24 mouse cellular contexts compared by ENCODE assay signal in the genomic region with DNA sequence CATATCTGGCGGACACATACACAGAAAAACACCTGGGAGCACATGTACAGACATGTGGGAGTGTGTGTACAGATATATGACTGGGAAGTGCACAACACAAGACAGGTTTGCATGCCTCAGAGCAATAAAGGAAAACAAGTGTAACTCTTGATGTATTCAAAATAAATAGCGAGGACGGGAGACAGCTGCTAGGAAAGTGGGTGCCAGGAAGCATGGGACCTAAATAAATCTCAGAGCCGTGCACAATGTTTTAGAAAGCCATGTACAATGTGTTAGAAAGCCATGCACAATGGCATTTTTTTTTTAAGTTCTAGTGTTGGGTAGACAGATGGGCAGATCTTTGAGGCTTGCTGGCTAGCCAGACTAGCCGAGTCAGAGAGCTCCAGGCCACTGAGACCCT. TPM values are rescaled to one million over a fixed set of nuclear protein-coding genes. Genes with fewer than 3 reads are reported as not detected.
DNase-seq lines count a peak whose midpoint lies in the region; ATAC-seq and TF ChIP-seq lines count a peak whose summit lies in the region.
"Had no signal": no experiment of that assay in that cellular context is flagged by ENCODE, and none has a peak within 500 bp of the region (broad histone marks: within the 10 kb centered on the region; RNA-seq: fewer than 3 reads in every experiment).

No protein-coding gene starts in this region.

- H3K4me3 ChIP-seq in embryonic facial prominence, embryonic 13.5 days: no peak overlapping the region
- H3K4me3 ChIP-seq in embryonic facial prominence, embryonic 10.5 days: no peak overlapping the region
- H3K4me3 ChIP-seq in lung, postnatal 0 days (ENCODE audit: low read depth, low read length): no peak overlapping the region
- H3K4me3 ChIP-seq: embryonic facial prominence, embryonic 12.5 days; erythroblast, embryonic 14.5 days; forebrain, embryonic 12.5 days; forebrain, embryonic 15.5 days; gastrocnemius, adult 2 months; hindbrain, embryonic 12.5 days; hindbrain, embryonic 15.5 days had no signal

- H3K36me3 ChIP-seq in embryonic facial prominence, embryonic 13.5 days: peaks cover 95% of the 10 kb centered on the region
- H3K36me3 ChIP-seq in embryonic facial prominence, embryonic 10.5 days (replicated peaks): peaks cover 79% of the 10 kb centered on the region
- peaks cover 19% of the 10 kb centered on the region; the same call in 1 of the 2 replicates for H3K36me3 ChIP-seq in lung, postnatal 0 days (ENCODE audit: insufficient read depth, low read length)

- 0 out of 2 replicates have a peak overlapping the region, but pooled peaks have one; percentile 51 for H3K27ac ChIP-seq in embryonic facial prominence, embryonic 13.5 days
- H3K27ac ChIP-seq in embryonic facial prominence, embryonic 10.5 days (replicated peaks): no peak overlapping the region
- peak overlapping the region; percentile 76 for H3K27ac ChIP-seq in lung, postnatal 0 days (ENCODE audit: low read length)
- H3K27ac ChIP-seq: embryonic facial prominence, embryonic 12.5 days; forebrain, embryonic 12.5 days; forebrain, embryonic 15.5 days; gastrocnemius, adult 2 months; hindbrain, embryonic 12.5 days; hindbrain, embryonic 15.5 days had no signal

- WGBS in embryonic facial prominence, embryonic 13.5 days: 89% methylated on average over 5 of the region's 5 CpGs
- 87% methylated on average over 5 of the region's 5 CpGs for WGBS in embryonic facial prominence, embryonic 10.5 days
- WGBS in lung, postnatal 0 days: 76% methylated on average over 5 of the region's 5 CpGs

- ATAC-seq in embryonic facial prominence, embryonic 13.5 days (ENCODE audit: insufficient number of reproducible peaks, insufficient read depth, low FRiP score, low TSS enrichment, low read depth): no peak
- ATAC-seq in lung, postnatal 0 days: 0 out of 2 replicates have a peak, but pooled peaks have one; percentile 1
- ATAC-seq: activated CD4-positive, CD25-positive, alpha-beta regulatory T cell, adult 4 months; forebrain, embryonic 15.5 days had no signal

- H3K9me3 ChIP-seq in embryonic facial prominence, embryonic 13.5 days: no peaks in the 10 kb centered on the region
- H3K9me3 ChIP-seq in embryonic facial prominence, embryonic 10.5 days: no peaks in the 10 kb centered on the region
- no peaks in the 10 kb centered on the region for H3K9me3 ChIP-seq in lung, postnatal 0 days (ENCODE audit: low read length)
- H3K9me3 ChIP-seq: embryonic facial prominence, embryonic 12.5 days; forebrain, embryonic 12.5 days; forebrain, embryonic 15.5 days; hindbrain, embryonic 12.5 days; hindbrain, embryonic 15.5 days had no signal

- no peaks in the 10 kb centered on the region for H3K4me1 ChIP-seq in embryonic facial prominence, embryonic 13.5 days
- no peaks in the 10 kb centered on the region for H3K4me1 ChIP-seq in embryonic facial prominence, embryonic 10.5 days
- H3K4me1 ChIP-seq in lung, postnatal 0 days (ENCODE audit: insufficient read depth, low read depth, low read length): no peaks in the 10 kb centered on the region; the same call in 1 of the 2 replicates
- H3K4me1 ChIP-seq: embryonic facial prominence, embryonic 12.5 days; forebrain, embryonic 12.5 days; forebrain, embryonic 15.5 days; hindbrain, embryonic 12.5 days; hindbrain, embryonic 15.5 days had no signal

- H3K9ac ChIP-seq in embryonic facial prominence, embryonic 13.5 days: no peak overlapping the region
- H3K9ac ChIP-seq in lung, postnatal 0 days (replicated peaks; ENCODE audit: low read depth): no peak overlapping the region
- H3K9ac ChIP-seq: embryonic facial prominence, embryonic 12.5 days; forebrain, embryonic 12.5 days; forebrain, embryonic 15.5 days; hindbrain, embryonic 12.5 days; hindbrain, embryonic 15.5 days had no signal

- H3K4me2 ChIP-seq in embryonic facial prominence, embryonic 13.5 days: no peak overlapping the region
- H3K4me2 ChIP-seq in lung, postnatal 0 days (replicated peaks; ENCODE audit: low read depth, low read length): no peak overlapping the region
- H3K4me2 ChIP-seq: embryonic facial prominence, embryonic 12.5 days; forebrain, embryonic 12.5 days; forebrain, embryonic 15.5 days; heart, embryonic 11.5 days; hindbrain, embryonic 12.5 days; hindbrain, embryonic 15.5 days had no signal

- no peak for TF ChIP-seq EP300 in lung, postnatal 0 days (IDR thresholded peaks at IDR 0.05)

- DNase-seq in embryonic facial prominence, embryonic 10.5 days (ENCODE audit: low spot score): no peak
- peak; percentile 37 for DNase-seq in layer of hippocampus, adult 9-11 months
- DNase-seq in layer of hippocampus, postnatal 10 days (ENCODE audit: low spot score in 2 of 2): no peak
- no peak for DNase-seq in lung, postnatal 0 days (ENCODE audit: low spot score)
- no peak for DNase-seq in lung, postnatal 10 days
- DNase-seq: adrenal gland, adult 8-10 months; adrenal gland, postnatal 25 days; cerebellum, adult 18-20 months; cerebellum, adult 9-10 months; cerebellum, postnatal 14 days; gastrocnemius, adult 2 months; gastrocnemius, postnatal 14 days; heart, adult 11 months had no signal

- no peak for TF ChIP-seq CTCF in lung, postnatal 0 days (IDR thresholded peaks at IDR 0.05)

- no peaks in the 10 kb centered on the region for H3K27me3 ChIP-seq in embryonic facial prominence, embryonic 13.5 days
- H3K27me3 ChIP-seq in embryonic facial prominence, embryonic 10.5 days (replicated peaks; ENCODE audit: low read depth, poor library complexity, severe bottlenecking): no peaks in the 10 kb centered on the region
- no peaks in the 10 kb centered on the region for H3K27me3 ChIP-seq in lung, postnatal 0 days (replicated peaks; ENCODE audit: insufficient read depth, low read length)
- H3K27me3 ChIP-seq: embryonic facial prominence, embryonic 12.5 days; forebrain, embryonic 12.5 days; forebrain, embryonic 15.5 days; hindbrain, embryonic 12.5 days; hindbrain, embryonic 15.5 days had no signal

RNA-seq across cellular contexts. Expression of a gene that starts 35.4 kb away (rescaled TPM):
- polyA plus RNA-seq in embryonic facial prominence, embryonic 13.5 days (2015; fragmentation: Nextera tagmentation; extraction: Ambion mirVana): 5.7 and 8.1 TPM in 2 replicates
- 0.10 TPM in 1 of 2 replicates, not detected in the other for polyA plus RNA-seq in embryonic facial prominence, embryonic 10.5 days (2016; fragmentation: Nextera tagmentation; extraction: Ambion mirVana)
- 10 to 100 TPM; 46.1 to 50.0 TPM for total RNA-seq in layer of hippocampus, postnatal 10 days (2021)
- polyA plus RNA-seq in lung, postnatal 0 days (2015; fragmentation: Nextera tagmentation; extraction: Ambion mirVana): 1.3 and 1.9 TPM in 2 replicates
- total RNA-seq: ES-E14; hematopoietic stem cell, adult 5-6 weeks had no signal
- polyA plus RNA-seq: activated CD4-positive, CD25-positive, alpha-beta regulatory T cell, adult 4 months; erythroblast, embryonic 14.5 days had no signal

RNA-seq across cellular contexts. Expression of a gene that starts 51.4 kb away (rescaled TPM):
- polyA plus RNA-seq in embryonic facial prominence, embryonic 13.5 days (2015; fragmentation: Nextera tagmentation; extraction: Ambion mirVana): 62.5 and 67.7 TPM in 2 replicates
- 62.2 and 64.5 TPM in 2 replicates for polyA plus RNA-seq in embryonic facial prominence, embryonic 10.5 days (2016; fragmentation: Nextera tagmentation; extraction: Ambion mirVana)
- 100 to 1,000 TPM in 1 of 2 experiments, 10 to 100 TPM in 1; 95.7 to 100 TPM for total RNA-seq in layer of hippocampus, postnatal 10 days (2021)
- polyA plus RNA-seq in lung, postnatal 0 days (2015; fragmentation: Nextera tagmentation; extraction: Ambion mirVana): 50.8 and 58.8 TPM in 2 replicates

RNA-seq across cellular contexts. Expression of a gene that starts 56.0 kb away (rescaled TPM):
- polyA plus RNA-seq in embryonic facial prominence, embryonic 13.5 days (2015; fragmentation: Nextera tagmentation; extraction: Ambion mirVana): 12.5 TPM in 2 replicates
- polyA plus RNA-seq in embryonic facial prominence, embryonic 10.5 days (2016; fragmentation: Nextera tagmentation; extraction: Ambion mirVana): 6.6 and 6.9 TPM in 2 replicates
- total RNA-seq in layer of hippocampus, postnatal 10 days (2021): 10 to 100 TPM; 60.6 to 63.2 TPM
- polyA plus RNA-seq in lung, postnatal 0 days (2015; fragmentation: Nextera tagmentation; extraction: Ambion mirVana): 7.2 and 8.1 TPM in 2 replicates
